Mouse (Mus musculus) heart, adult 2 months (tissue): Measurements from ENCODE around the gene Ltbp4. TPM values are rescaled to one million over a fixed set of nuclear protein-coding genes. Genes with fewer than 3 reads are reported as not detected.

Experiments used
- DNase-seq, 2 experiments: peaks; one replicate each; pipeline ENCODE4 v3.0.0; 2021
- H3K27ac ChIP-seq: fragments of 200-600 bp; 2 replicates; pipeline ENCODE4 v1.8.1; 2022
- H3K27me3 ChIP-seq: fragments of 200-500 bp; 2 replicates; pipeline ENCODE4 v1.6.1; 2012; ENCODE audit warnings: mild to moderate bottlenecking, low read length, inconsistent platforms, mixed read lengths; ENCODE audit not compliant: control insufficient read depth, insufficient read depth
- H3K36me3 ChIP-seq: fragments of 200-500 bp; 2 replicates; pipeline ENCODE4 v1.6.1; 2012; ENCODE audit warnings: low read length, inconsistent platforms; ENCODE audit not compliant: control insufficient read depth, insufficient read depth
- H3K4me1 ChIP-seq: fragments of 200-500 bp; 2 replicates; pipeline ENCODE4 v1.6.1; 2011; ENCODE audit warnings: low read length; ENCODE audit not compliant: control insufficient read depth, insufficient read depth
- H3K4me3 ChIP-seq: fragments of 200-600 bp; 2 replicates; pipeline ENCODE4 v1.8.1; 2022
- H3K79me2 ChIP-seq: fragments of 200-500 bp; replicated peaks from 2 replicates; pipeline ENCODE4 v1.6.1; 2012; ENCODE audit warnings: mild to moderate bottlenecking, inconsistent platforms, low read length, moderate library complexity, mixed read lengths; ENCODE audit not compliant: control insufficient read depth, insufficient read depth
- H3K9ac ChIP-seq: fragments of 200-500 bp; 2 replicates; pipeline ENCODE4 v1.6.1; 2012; ENCODE audit warnings: low read depth, mild to moderate bottlenecking, control low read depth, inconsistent platforms, low read length, mixed read lengths
- CTCF ChIP-seq: fragments of 200-600 bp; IDR thresholded peaks from 2 replicates; pipeline ENCODE4 v1.8.1; 2022; ENCODE audit warnings: antibody characterized with exemption, mild to moderate bottlenecking, moderate library complexity
- EP300 ChIP-seq: fragments of 200-500 bp; IDR thresholded peaks from 2 replicates; pipeline ENCODE4 v1.6.1; 2011; ENCODE audit warnings: low read depth, low read length, control low read depth; ENCODE audit not compliant: insufficient read depth
- POLR2A ChIP-seq: fragments of 200-500 bp; IDR thresholded peaks from 2 replicates; pipeline ENCODE4 v1.6.1; 2011; ENCODE audit warnings: mild to moderate bottlenecking, low read depth, low read length, control low read depth; ENCODE audit not compliant: insufficient read depth
- WGBS: fragments of 180-500 bp; shearing (Covaris S2); methylation state at CpG from one replicate; pipeline ENCODE4 v1.1.7; 2018; 5-methylcytosine and 5-hydroxymethylcytosine counted together
- intact Hi-C: fragments of 180-260 bp; cut with DNase I; formaldehyde crosslinking; loops from one replicate; pipeline ENCODE4 v1.15.1; 2025
- polyA plus RNA-seq: library from polyadenylated mRNA; depleted of rRNA; stranded (reverse); fragments of >200 nt; gene quantifications from 2 replicates; pipeline ENCODE4 v1.2.3, GENCODE M21; 2012
- total RNA-seq, 2 experiments: library from RNA; stranded (reverse); gene quantifications; 2 replicates each; pipeline ENCODE4 v1.2.3; 2021

Gene Ltbp4
- total and polyA plus RNA-seq, 3 experiments = 187 to 374 (median 221) TPM

DNA sequence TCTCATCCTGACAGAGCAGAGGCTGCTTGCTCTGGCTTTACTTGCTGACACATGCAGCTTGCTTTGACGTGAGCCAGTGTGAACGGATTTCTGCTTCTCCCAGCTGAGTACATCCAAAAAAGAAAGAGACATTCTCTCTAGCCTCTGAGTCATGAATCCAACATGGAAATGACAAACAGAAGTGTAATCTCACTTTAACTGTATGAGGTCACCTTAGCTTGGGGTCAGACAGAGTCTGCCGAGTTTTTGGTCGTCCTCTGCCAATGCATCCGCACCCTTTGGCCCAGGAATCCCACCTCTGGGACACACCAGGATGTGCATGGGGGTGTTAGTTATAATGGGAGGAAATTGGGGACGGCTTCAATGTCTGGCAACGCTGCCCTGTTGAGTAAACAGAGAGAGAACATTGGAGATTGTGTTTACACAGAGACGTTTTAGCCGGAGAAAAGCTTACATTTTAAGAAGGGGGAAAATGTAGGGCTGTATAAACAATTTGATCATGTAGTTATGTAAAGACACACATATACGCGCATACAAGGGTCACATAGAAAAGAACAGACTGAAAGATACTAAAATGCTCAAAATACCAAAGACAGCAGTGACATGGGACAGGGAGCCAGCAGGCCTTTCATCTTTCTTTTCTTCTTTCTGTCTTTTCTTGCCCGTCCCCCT is 45.6 kb downstream of the Ltbp4 start:
- H3K27ac ChIP-seq = peak overlapping the region; percentile 77
- TF ChIP-seq EP300 = peak; percentile 85; the same call in 1 of the 2 replicates
- peak; percentile 15; the same call in 1 of the 2 replicates for TF ChIP-seq POLR2A
- TF ChIP-seq CTCF = no peak

DNA sequence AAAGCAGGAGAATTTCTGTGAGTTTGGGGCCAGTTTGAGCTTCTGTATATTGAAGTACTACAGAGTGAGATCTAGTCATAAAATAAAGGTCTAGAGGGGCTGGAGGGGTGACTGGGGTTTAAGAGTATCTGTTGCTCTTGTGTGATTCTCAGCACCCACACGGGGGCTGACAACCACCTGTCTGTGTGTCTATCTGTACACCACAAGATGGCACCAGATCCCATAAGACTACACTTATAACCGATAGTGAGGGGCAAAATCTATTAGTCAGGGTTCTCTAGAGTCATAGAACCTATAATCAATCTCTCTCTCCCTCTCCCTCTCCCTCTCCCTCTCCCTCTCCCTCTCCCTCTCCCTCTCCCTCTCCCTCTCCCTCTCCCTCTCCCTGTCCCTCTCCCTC is 46.9 kb downstream of the Ltbp4 start:
- Histone ChIP-seq H3K9ac (no peak overlapping the region), H3K27ac (no peak overlapping the region), H3K27me3 (no peaks in the 10 kb centered on the region), H3K4me1 (peaks cover 5% of the 10 kb centered on the region; the same call in 1 of the 2 replicates), H3K79me2 (no peaks in the 10 kb centered on the region), H3K36me3 (no peaks in the 10 kb centered on the region), H3K4me3 (no peak overlapping the region)
- TF ChIP-seq CTCF (peak; percentile 42), POLR2A (no peak), EP300 (no peak)
- intact Hi-C loops = loop anchor here (5.0 kb wide), 1 partner anchor 42 kb away; no protein-coding TSS in a partner anchor
- no peak for DNase-seq
- 78% methylated on average over 2 of the region's 2 CpGs for WGBS

More for the DNA sequence above, 45.6 kb downstream of the Ltbp4 start:
- Histone ChIP-seq H3K4me1 (peaks cover 5% of the 10 kb centered on the region; the same call in 1 of the 2 replicates), H3K9ac (no peak overlapping the region), H3K36me3 (no peaks in the 10 kb centered on the region), H3K79me2 (no peaks in the 10 kb centered on the region), H3K27me3 (no peaks in the 10 kb centered on the region), H3K4me3 (no peak overlapping the region)
- WGBS = 27% methylated on average over 12 of the region's 12 CpGs
- DNase-seq = peak; percentile 72 to 81
- intact Hi-C loops = loop anchor here (5.0 kb wide), 1 partner anchor 40 kb away; no protein-coding TSS in a partner anchor

DNA sequence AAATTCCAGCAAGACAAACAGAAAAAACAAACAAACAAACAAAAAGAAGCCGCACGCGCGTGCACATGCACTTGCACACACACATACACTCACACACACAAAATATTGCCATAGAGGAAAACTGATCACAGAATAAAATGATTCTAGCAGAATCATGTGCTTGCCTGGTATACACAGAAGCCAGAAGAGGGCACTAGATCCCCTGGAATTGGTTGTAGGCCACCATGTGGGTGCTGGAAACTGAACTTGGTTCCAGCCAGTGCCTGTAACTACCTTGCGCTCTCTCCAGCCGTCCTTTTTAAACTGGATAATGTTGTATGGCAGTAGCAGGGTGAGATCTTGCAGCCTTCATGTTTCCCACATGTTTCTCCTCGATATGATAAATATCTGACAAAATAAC is 48.8 kb downstream of the Ltbp4 start:
- H3K79me2 ChIP-seq = no peaks in the 10 kb centered on the region
- H3K27ac ChIP-seq = no peak overlapping the region
- TF ChIP-seq POLR2A = no peak
- no peak for TF ChIP-seq EP300
- no peak for TF ChIP-seq CTCF
- H3K27me3 ChIP-seq = no peaks in the 10 kb centered on the region
- H3K36me3 ChIP-seq = no peaks in the 10 kb centered on the region
- no peak overlapping the region for H3K9ac ChIP-seq
- no peak for DNase-seq
- WGBS = 87% methylated on average over 7 of the region's 7 CpGs
- H3K4me3 ChIP-seq = no peak overlapping the region
- intact Hi-C loops = loop anchor here (5.0 kb wide), 1 partner anchor 46 kb away; no protein-coding TSS in a partner anchor
- peaks cover 5% of the 10 kb centered on the region; the same call in 1 of the 2 replicates for H3K4me1 ChIP-seq

DNA sequence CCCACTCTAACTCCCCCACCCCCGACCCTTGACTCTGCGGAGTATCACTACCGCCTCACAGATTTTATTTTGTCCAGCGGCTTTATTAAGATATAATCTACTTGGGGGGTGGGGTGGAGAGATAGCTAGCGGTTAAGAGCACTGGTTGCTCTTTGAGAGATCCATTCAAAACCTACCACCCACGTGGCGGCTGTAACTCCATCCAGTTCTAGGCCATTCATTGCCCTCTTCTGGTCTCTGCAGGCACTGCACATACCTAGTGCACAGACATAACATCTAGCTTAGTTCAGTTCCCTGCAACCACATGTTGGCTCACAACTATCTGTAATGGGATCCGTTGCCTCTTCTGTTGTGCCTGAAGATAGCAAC is 51.8 kb downstream of the Ltbp4 start:
- DNase-seq = peak; percentile 58 to 65
- WGBS = 8% methylated on average over 8 of the region's 8 CpGs
- Histone ChIP-seq H3K27me3 (no peaks in the 10 kb centered on the region), H3K9ac (no peak overlapping the region), H3K79me2 (no peaks in the 10 kb centered on the region), H3K4me1 (no peaks in the 10 kb centered on the region), H3K27ac (no peak overlapping the region), H3K4me3 (no peak overlapping the region), H3K36me3 (no peaks in the 10 kb centered on the region)
- TF ChIP-seq POLR2A (no peak), CTCF (peak; percentile 84), EP300 (peak; percentile 69; the same call in 1 of the 2 replicates)
- intact Hi-C loops = loop anchor here (2.0 to 5.0 kb wide), 2 partner anchors 43 to 153 kb away; no protein-coding TSS in a partner anchor

DNA sequence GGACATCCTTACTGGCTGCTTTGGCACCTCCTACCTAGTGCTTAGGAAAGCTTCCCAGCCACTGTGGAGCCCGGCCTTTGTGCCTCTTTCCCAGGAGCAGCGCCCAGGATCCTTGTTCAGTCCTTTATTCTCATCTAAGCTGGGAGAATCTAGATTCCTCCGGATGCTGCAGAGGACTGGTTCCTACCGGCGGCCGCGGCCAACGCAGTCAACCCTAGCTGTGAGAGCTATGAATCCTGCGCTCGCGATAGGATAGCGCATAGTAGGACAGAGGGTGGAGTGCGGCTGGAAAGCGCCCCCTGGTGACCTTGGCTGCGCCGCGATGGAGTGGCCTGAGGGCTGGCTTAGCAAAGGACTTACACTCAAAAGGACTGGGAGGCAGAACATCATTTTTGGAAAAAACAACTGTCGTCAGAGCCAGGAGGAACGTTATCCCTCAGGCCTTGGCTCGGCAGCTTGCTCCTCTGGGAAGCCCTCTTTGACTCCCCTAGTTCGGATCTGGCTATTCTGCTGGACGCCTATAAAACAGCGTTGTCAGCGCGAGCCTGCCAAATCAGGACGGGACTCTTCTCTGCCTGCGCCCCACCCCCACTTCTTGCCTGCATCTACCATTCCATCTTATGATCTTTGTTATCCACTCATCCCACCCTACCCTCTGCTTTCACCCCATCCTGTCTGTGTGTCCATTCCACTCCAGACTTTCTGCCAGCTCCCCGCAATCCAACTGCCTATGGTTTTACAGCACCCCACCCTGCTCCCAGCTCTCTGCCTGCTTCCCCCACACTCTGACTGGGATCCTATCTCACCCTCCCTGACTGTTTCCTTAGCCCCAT is 52.4 kb downstream of the Ltbp4 start:
- H3K9ac ChIP-seq = no peak overlapping the region
- peak; percentile 33; the same call in 1 of the 2 replicates for TF ChIP-seq POLR2A
- peak; percentile 72 for TF ChIP-seq CTCF
- 0 out of 2 replicates have a peak, but pooled peaks have one; percentile 41 for TF ChIP-seq EP300

More for the DNA sequence above, 52.4 kb downstream of the Ltbp4 start:
- no peak overlapping the region for H3K4me3 ChIP-seq
- peak; percentile 80 for DNase-seq
- WGBS = 3% methylated on average over 28 of the region's 28 CpGs
- no peaks in the 10 kb centered on the region for H3K79me2 ChIP-seq
- intact Hi-C loops = loop anchor here (2.0 to 5.0 kb wide), 2 partner anchors 43 to 152 kb away; no protein-coding TSS in a partner anchor
- no peaks in the 10 kb centered on the region for H3K4me1 ChIP-seq
- H3K27me3 ChIP-seq = no peaks in the 10 kb centered on the region
- no peaks in the 10 kb centered on the region for H3K36me3 ChIP-seq
- peak overlapping the region; percentile 2; the same call in 1 of the 2 replicates for H3K27ac ChIP-seq
